Mouse (Mus musculus): ENCODE data around the gene Gm21822. TPM values are rescaled to one million over a fixed set of nuclear protein-coding genes. Genes with fewer than 3 reads are reported as not detected.
"Not testable (repeated sequence)": the region's sequence is repeated elsewhere in the genome, so short reads cannot be mapped to it uniquely, and the experiment has no call there.

The Gm21822 gene
- polyA plus RNA-seq (2012; ENCODE audit: insufficient read depth, low replicate concordance) = not detected in 2 replicates

- H3K27me3 ChIP-seq (replicated peaks); H3K4me1 ChIP-seq; H3K9me3 ChIP-seq; H3K36me3 ChIP-seq (replicated peaks; ENCODE audit: low read length); H3K4me3 ChIP-seq (replicated peaks): not testable (repeated sequence)
Measured at GRCm38 (mm10) chrY:18654182-18654581, at the start of gene Gm21822. Gene Gm21822, plus strand, starts transcription at chrY:18654482.

All from megakaryocyte, embryonic 14.5 days (primary cell).